Comparison of ENCODE assay signal across 10 mouse cellular contexts in the genomic region with DNA sequence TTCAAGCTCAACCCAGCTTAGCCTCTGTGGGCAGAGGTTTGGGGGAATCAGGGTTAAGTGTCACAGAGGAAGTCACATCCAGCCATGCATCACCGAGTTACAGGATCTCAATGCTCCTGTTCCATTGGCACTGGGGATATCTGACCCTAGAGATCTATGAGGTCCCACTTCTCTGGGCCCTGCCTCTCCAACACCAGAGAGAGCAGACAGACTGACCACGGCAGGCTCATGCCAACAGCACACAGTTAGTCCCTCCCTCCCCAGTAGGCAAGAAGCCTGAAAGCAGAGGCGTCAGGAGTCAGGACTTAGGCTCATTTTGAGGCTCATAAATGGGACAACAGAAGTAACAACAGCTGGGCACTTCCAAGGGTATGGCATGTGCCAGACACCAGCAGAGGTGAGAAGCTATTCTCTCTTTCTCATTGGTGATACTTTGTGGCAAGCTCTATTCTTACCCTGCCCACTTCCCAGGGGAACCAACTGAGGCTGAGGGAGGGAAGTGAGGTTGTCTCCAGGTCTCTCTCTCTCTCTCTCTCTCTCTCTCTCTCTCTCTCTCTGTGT. TPM values are rescaled to one million over a fixed set of nuclear protein-coding genes. Genes with fewer than 3 reads are reported as not detected.
DNase-seq lines count a peak whose midpoint lies in the region; ATAC-seq lines count a peak whose summit lies in the region.
"Had no signal": no experiment of that assay in that cellular context is flagged by ENCODE, and none has a peak within 500 bp of the region (broad histone marks: within the 10 kb centered on the region; RNA-seq: fewer than 3 reads in every experiment).

No protein-coding gene starts in this region.

- no peak for ATAC-seq in forebrain, embryonic 13.5 days
- ATAC-seq in liver, embryonic 12.5 days, result no peak

- intact Hi-C loops in heart, postnatal 14 days (cut with DNase I), result no loop called here

- 46% methylated on average over 3 of the region's 3 CpGs for WGBS in forebrain, embryonic 13.5 days
- WGBS in liver, embryonic 12.5 days (ENCODE audit: insufficient replicate concordance), result 28% methylated on average over 3 of the region's 3 CpGs

- H3K27ac ChIP-seq in forebrain, embryonic 13.5 days, result peak overlapping the region; percentile 66
- peak overlapping the region; percentile 46; the same call in 1 of the 2 replicates for H3K27ac ChIP-seq in liver, embryonic 12.5 days

- peak; percentile 94 for DNase-seq in heart, adult 11 months
- no peak for DNase-seq in heart, postnatal 14 days
- DNase-seq in 3T3-L1 (ENCODE audit: low read depth, low spot score), result peak; percentile 43
- DNase-seq in embryo, embryonic 10.5 days (ENCODE audit: low spot score), result no peak
- no peak for DNase-seq in layer of hippocampus, adult 11-12 months (ENCODE audit: low spot score)
- no peak for DNase-seq in thymus, postnatal 10 days (ENCODE audit: low spot score in 2 of 2)

- no peaks in the 10 kb centered on the region for H3K9me3 ChIP-seq in forebrain, embryonic 13.5 days (replicated peaks)
- no peaks in the 10 kb centered on the region for H3K9me3 ChIP-seq in liver, embryonic 12.5 days (replicated peaks)

- no peaks in the 10 kb centered on the region for H3K27me3 ChIP-seq in forebrain, embryonic 13.5 days
- H3K27me3 ChIP-seq in liver, embryonic 12.5 days (replicated peaks), result no peaks in the 10 kb centered on the region

- peak overlapping the region; percentile 22 for H3K9ac ChIP-seq in forebrain, embryonic 13.5 days
- no peak overlapping the region for H3K9ac ChIP-seq in liver, embryonic 12.5 days

- peak overlapping the region; percentile 17; the same call in 1 of the 2 replicates for H3K4me2 ChIP-seq in forebrain, embryonic 13.5 days
- H3K4me2 ChIP-seq in liver, embryonic 12.5 days, result no peak overlapping the region

- no peak overlapping the region for H3K4me3 ChIP-seq in forebrain, embryonic 13.5 days
- H3K4me3 ChIP-seq in liver, embryonic 12.5 days, result no peak overlapping the region

- peaks cover 16% of the 10 kb centered on the region for H3K36me3 ChIP-seq in forebrain, embryonic 13.5 days (ENCODE audit: poor library complexity, severe bottlenecking)
- 0 out of 2 replicates have a peak, but pooled peaks cover 2% of the 10 kb centered on the region for H3K36me3 ChIP-seq in liver, embryonic 12.5 days

- peaks cover 92% of the 10 kb centered on the region for H3K4me1 ChIP-seq in forebrain, embryonic 13.5 days
- peaks cover 69% of the 10 kb centered on the region for H3K4me1 ChIP-seq in liver, embryonic 12.5 days

RNA-seq across cellular contexts. Expression of a gene that starts 9.2 kb away (rescaled TPM):
- total RNA-seq in heart, postnatal 14 days (2021), result 10 to 100 TPM; 22.8 to 23.8 TPM
- polyA plus RNA-seq in forebrain, embryonic 13.5 days (2015; fragmentation: Nextera tagmentation; extraction: Ambion mirVana), result 4.8 and 5.1 TPM in 2 replicates
- polyA plus RNA-seq in liver, embryonic 12.5 days (2016; fragmentation: Nextera tagmentation; extraction: Ambion mirVana), result 3.4 TPM in 2 replicates

RNA-seq across cellular contexts. Expression of a gene that starts 17.0 kb away (rescaled TPM):
- not detected for total RNA-seq in heart, postnatal 14 days (2021)
- not detected in 2 replicates for polyA plus RNA-seq in forebrain, embryonic 13.5 days (2015; fragmentation: Nextera tagmentation; extraction: Ambion mirVana)
- polyA plus RNA-seq in liver, embryonic 12.5 days (2016; fragmentation: Nextera tagmentation; extraction: Ambion mirVana), result 0.29 TPM in 1 of 2 replicates, not detected in the other
- total RNA-seq: common myeloid progenitor, adult 5-6 weeks had no signal
- polyA plus RNA-seq: liver, embryonic 16.5 days had no signal

Comparison
In these comparisons a context has a peak if more than half of its experiments do, and no peak if none do; other contexts are left out.
1. DNase-seq: peak in heart, adult 11 months (single experiment) and 3T3-L1 (single experiment); none in heart, postnatal 14 days (0 of 2), embryo, embryonic 10.5 days (single experiment), layer of hippocampus, adult 11-12 months (single experiment) and thymus, postnatal 10 days (0 of 2).